Mouse (Mus musculus) adrenal gland, adult (tissue): Measurements from ENCODE around the gene Rgs14.

Experiments
- DNase-seq, 2 experiments: peaks; one replicate each; pipeline ENCODE4 v3.0.0; 2022 to 2023; ENCODE audit warnings: low spot score in 1 of 2; ENCODE audit not compliant: inconsistent age in 2 of 2

The Rgs14 gene

DNA sequence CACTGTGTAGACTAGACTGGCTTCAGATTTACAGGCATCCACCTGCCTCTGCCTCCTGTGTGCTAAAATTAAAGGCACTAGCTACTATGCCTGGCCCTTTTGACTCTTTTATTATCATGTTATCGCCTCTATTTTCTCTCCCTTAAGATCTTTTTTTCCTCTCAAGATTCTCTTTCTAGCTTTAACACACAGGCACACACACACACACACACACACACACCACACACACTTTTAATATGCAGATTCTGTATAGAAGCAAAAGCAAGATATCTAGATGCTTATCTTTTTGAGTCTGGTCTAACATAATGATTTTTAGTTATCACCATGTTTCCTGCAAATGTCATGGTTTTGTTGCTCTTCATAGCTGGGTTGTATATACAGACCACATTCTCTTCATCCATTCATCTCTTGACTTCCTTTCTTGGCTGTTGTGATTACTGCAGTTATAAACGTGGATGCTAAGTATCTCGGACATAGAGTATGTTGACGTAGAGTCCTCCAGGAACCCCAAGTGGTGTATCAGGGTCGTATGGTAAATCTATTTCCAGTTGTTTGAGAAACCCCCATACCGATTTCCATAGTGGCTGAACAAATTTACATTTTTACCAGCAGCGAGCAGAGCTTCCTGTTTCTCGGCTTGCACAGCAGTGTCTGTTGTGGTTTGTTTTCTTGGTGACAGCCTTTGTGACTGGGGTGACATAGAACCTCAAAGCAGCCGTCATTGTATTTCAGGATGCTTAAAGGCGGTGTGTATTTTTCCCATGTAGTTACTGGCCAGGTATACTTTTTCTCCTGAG lies 62.6 kb downstream of the Rgs14 start:
- DNase-seq = no peak
